Mouse (Mus musculus) testis, adult 2 months (tissue): Measurements from ENCODE around the gene Doc2b.

Experiments
- CTCF ChIP-seq: fragments of 200-500 bp; IDR thresholded peaks from 2 replicates; pipeline ENCODE4 v1.5.1; 2012; ENCODE audit warnings: low read depth, mild to moderate bottlenecking, inconsistent platforms, low read length, moderate library complexity; ENCODE audit not compliant: control insufficient read depth, insufficient read depth, insufficient replicate concordance
- POLR2A ChIP-seq: fragments of 200-500 bp; IDR thresholded peaks from 2 replicates; pipeline ENCODE4 v1.6.1; 2012; ENCODE audit warnings: low read depth, mild to moderate bottlenecking, inconsistent platforms, low read length, moderate library complexity; ENCODE audit not compliant: control insufficient read depth

DNA sequence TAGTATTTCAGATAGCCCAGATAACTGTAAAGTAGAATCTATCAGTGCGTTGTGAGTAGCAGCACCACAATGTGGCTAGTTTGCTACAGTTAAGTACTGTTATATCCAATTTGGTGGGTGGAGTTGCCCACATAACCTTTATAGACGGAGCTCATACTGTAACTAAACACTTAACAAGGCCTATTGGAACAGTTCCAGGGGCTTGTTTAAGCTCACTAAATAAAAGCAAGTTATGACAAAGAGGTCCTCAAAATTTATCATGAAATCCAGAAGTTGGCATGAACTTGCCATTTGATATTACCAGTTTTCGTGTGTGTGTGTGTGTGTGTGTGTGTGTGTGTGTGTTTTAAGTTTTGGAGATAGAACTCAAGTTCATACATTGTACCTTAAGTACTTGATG, 55.6 kb downstream of the Doc2b start:
- no peak for TF ChIP-seq POLR2A
- no peak for TF ChIP-seq CTCF
